Mouse (Mus musculus) forebrain, embryonic 16.5 days (tissue): Measurements from ENCODE around the gene B4galnt3. TPM values are rescaled to one million over a fixed set of nuclear protein-coding genes. Genes with fewer than 3 reads are reported as not detected.

ENCODE experiments used
- ATAC-seq: fragments of 200-750 bp; cut with Nextera tagmentation; 2 replicates; pipeline ENCODE4 v1.8.0; 2017; ENCODE audit warnings: mild to moderate bottlenecking, moderate library complexity
- H3K27ac ChIP-seq: fragments of 300-500 bp; sonication (generic); 2 replicates; pipeline ENCODE4 v1.5.1; 2014; ENCODE audit warnings: low read length, control low read depth
- H3K27me3 ChIP-seq: fragments of 300-500 bp; sonication (generic); replicated peaks from 2 replicates; pipeline ENCODE4 v1.6.1; 2014; ENCODE audit warnings: low read length; ENCODE audit not compliant: control insufficient read depth, insufficient read depth
- H3K36me3 ChIP-seq: fragments of 300-500 bp; sonication (generic); 2 replicates; pipeline ENCODE4 v1.6.1; 2014; ENCODE audit not compliant: control insufficient read depth, insufficient read depth
- H3K4me1 ChIP-seq: fragments of 300-500 bp; sonication (generic); replicated peaks from 2 replicates; pipeline ENCODE4 v1.6.1; 2014; ENCODE audit warnings: low read length; ENCODE audit not compliant: control insufficient read depth, insufficient read depth
- H3K4me2 ChIP-seq: fragments of 300-500 bp; sonication (generic); 2 replicates; pipeline ENCODE4 v1.6.1; 2014; ENCODE audit warnings: mild to moderate bottlenecking, low read length, control low read depth
- H3K4me3 ChIP-seq: fragments of 300-500 bp; sonication (generic); replicated peaks from 2 replicates; pipeline ENCODE4 v1.5.1; 2014; ENCODE audit warnings: mild to moderate bottlenecking, low read length, control low read depth
- H3K9ac ChIP-seq: fragments of 300-500 bp; sonication (generic); replicated peaks from 2 replicates; pipeline ENCODE4 v1.6.1; 2014; ENCODE audit warnings: low read depth, low read length, control low read depth
- H3K9me3 ChIP-seq: fragments of 300-500 bp; sonication (generic); 2 replicates; pipeline ENCODE4 v1.6.1; 2016; ENCODE audit warnings: low read length; ENCODE audit not compliant: control insufficient read depth
- WGBS: fragments of 180-500 bp; shearing (Covaris S2); extraction: QIAGEN DNeasy Blood & Tissue Kit; methylation state at CpG from one replicate; pipeline ENCODE4 v1.1.7; 2014; 5-methylcytosine and 5-hydroxymethylcytosine counted together
- polyA plus RNA-seq: library from polyadenylated mRNA; unstranded; fragments of >200 nt; fragmentation: Nextera tagmentation; extraction: Ambion mirVana; gene quantifications from 2 replicates; pipeline ENCODE4 v1.2.1, GENCODE M21; 2015

B4galnt3 gene
- polyA plus RNA-seq, 1 experiment from 2014 or later, result 0.24 TPM

DNA sequence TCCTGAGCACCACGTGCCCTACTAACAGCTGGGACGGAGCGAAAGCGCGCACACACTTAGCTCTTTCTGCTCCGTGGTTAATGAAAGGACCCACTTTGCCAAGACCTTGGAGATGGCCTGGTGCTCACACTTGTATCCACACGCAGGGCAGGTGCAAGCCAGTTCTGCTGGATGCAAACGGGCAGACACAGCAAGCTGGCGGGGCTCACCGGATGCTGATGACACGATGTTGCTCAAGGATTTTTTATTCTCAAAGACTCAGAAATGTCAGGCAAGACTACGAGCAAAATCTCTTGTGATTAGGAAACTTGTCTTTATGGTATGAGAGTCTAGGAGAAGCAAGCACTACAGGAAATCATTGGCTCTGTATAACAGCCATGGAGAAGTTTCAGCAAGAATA is 52.9 kb downstream of the B4galnt3 start:
- no peak overlapping the region for H3K4me2 ChIP-seq
- H3K27ac ChIP-seq, result no peak overlapping the region
- H3K9me3 ChIP-seq, result no peaks in the 10 kb centered on the region
- H3K27me3 ChIP-seq, result no peaks in the 10 kb centered on the region
- no peak overlapping the region for H3K4me3 ChIP-seq
- H3K36me3 ChIP-seq, result no peaks in the 10 kb centered on the region
- no peak overlapping the region for H3K9ac ChIP-seq
- WGBS, result 86% methylated on average over 12 of the region's 12 CpGs
- H3K4me1 ChIP-seq, result no peaks in the 10 kb centered on the region
- no peak for ATAC-seq

DNA sequence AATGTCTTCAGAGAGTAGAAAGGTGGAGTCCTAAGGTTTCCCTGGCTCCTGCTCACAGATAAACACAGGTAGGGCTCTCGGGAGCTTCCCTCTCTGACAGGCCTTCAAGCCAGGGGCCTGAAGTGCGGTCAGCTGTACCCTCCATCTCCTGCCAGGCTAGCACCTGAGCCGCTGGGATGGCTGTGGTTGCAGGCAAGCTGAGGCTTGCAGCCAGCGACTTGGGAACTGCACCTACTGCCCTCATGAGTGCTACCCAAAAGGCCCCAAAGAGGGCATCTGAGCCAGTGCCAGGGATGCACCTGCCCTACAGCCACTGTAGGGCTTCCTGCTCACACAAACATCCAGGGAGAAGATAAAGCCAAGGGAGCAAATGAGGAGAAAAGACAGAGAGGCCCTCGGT is 53.9 kb downstream of the B4galnt3 start:
- H3K4me1 ChIP-seq, result no peaks in the 10 kb centered on the region
- no peaks in the 10 kb centered on the region for H3K27me3 ChIP-seq
- H3K27ac ChIP-seq, result no peak overlapping the region
- no peak overlapping the region for H3K4me3 ChIP-seq
- no peaks in the 10 kb centered on the region for H3K36me3 ChIP-seq
- no peak for ATAC-seq
- H3K9me3 ChIP-seq, result no peaks in the 10 kb centered on the region
- no peak overlapping the region for H3K9ac ChIP-seq
- WGBS, result 85% methylated on average over 5 of the region's 5 CpGs
- H3K4me2 ChIP-seq, result no peak overlapping the region

DNA sequence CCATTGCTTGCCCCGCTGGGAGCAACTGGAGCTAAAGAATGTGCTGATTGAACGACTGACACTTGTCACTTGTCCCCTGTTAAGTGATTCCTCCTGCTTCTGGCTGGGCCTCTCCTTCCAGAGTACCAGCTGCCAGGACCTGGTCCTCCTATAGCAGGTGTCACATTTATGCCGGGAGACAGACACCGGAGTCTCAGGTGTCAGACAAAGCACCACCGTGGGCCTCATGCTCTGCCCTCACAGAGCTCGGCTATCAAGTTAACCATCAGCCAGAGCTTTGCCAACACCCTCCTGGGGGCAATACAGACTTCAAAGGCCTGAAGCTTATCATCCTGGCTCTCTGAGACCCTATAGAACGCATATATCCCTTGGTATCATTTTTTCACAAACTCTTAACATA is 58.5 kb downstream of the B4galnt3 start:
- no peaks in the 10 kb centered on the region for H3K4me1 ChIP-seq
- H3K4me3 ChIP-seq, result no peak overlapping the region
- H3K36me3 ChIP-seq, result no peaks in the 10 kb centered on the region
- no peak overlapping the region for H3K27ac ChIP-seq
- H3K9me3 ChIP-seq, result no peaks in the 10 kb centered on the region
- no peaks in the 10 kb centered on the region for H3K27me3 ChIP-seq
- H3K4me2 ChIP-seq, result no peak overlapping the region
- WGBS, result 66% methylated on average over 7 of the region's 7 CpGs
- no peak overlapping the region for H3K9ac ChIP-seq
- ATAC-seq, result no peak

DNA sequence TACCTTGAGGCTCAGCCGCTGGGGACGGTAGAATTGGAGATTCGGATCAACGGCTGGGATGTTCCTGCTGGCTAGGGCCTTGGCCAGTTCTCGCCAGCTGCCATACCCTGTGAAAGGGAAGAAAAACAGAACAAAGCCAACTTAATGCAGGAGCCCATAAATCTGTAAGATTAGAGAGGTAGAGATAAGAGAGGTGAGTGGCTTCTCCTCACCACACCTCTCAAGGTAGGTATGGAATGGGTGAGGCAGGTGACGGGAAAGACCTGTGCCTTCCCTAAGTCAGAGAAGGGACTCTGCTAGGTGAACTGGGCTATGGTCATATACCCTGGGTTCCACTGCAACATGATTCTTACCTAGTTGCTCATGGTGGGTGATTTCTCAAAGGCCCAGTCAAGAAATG is 61.5 kb downstream of the B4galnt3 start:
- no peak for ATAC-seq
- no peaks in the 10 kb centered on the region for H3K4me1 ChIP-seq
- H3K9ac ChIP-seq, result no peak overlapping the region
- no peak overlapping the region for H3K27ac ChIP-seq
- no peak overlapping the region for H3K4me3 ChIP-seq
- H3K36me3 ChIP-seq, result no peaks in the 10 kb centered on the region
- 98% methylated on average over 6 of the region's 6 CpGs for WGBS
- H3K27me3 ChIP-seq, result no peaks in the 10 kb centered on the region
- no peak overlapping the region for H3K4me2 ChIP-seq
- H3K9me3 ChIP-seq, result no peaks in the 10 kb centered on the region

DNA sequence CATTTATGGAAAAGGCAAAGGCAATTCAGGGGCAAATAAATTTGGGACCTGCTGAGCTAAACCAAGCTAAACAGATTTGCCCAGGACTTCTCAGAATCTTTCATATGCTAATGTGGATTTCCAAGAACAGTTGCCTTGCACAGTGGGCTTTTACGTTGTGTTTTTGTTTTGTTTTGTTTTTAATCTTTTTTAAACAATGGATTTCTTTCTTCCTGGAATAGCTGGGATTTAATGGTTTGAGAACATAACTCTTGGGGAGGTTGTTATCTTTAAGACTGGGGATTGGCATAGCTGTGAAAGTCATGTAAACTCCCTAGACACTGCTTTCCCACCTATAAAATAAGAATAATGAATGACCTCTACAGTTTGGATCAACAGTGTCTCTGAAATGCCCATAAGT is 63.9 kb downstream of the B4galnt3 start:
- WGBS, result 4% methylated on average over 1 of the region's 1 CpGs
- H3K4me2 ChIP-seq, result no peak overlapping the region
- H3K9ac ChIP-seq, result no peak overlapping the region
- H3K27me3 ChIP-seq, result no peaks in the 10 kb centered on the region
- no peak for ATAC-seq
- H3K9me3 ChIP-seq, result no peaks in the 10 kb centered on the region
- no peaks in the 10 kb centered on the region for H3K36me3 ChIP-seq
- no peaks in the 10 kb centered on the region for H3K4me1 ChIP-seq
- no peak overlapping the region for H3K4me3 ChIP-seq
- no peak overlapping the region for H3K27ac ChIP-seq

DNA sequence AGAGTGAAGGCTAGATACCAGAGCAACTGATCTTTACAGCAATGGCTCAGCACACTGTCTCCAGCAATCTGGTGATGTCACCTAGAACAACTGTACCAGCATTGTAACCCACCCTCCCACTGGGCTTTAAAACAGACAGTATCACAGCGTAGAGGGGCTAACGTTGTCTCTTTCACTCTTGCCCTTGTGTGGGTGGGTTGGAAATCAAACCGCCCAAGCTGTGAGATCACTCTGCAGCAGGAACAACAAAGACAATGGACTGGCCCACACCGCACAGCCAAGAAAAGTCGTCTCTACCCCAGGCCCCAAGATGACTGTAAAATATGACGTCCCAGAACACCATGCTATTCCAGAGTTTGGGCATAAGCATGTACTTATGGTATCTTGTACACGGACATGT is 64.6 kb downstream of the B4galnt3 start:
- Histone ChIP-seq H3K4me3 (no peak overlapping the region), H3K4me2 (no peak overlapping the region), H3K9me3 (no peaks in the 10 kb centered on the region), H3K27ac (no peak overlapping the region), H3K9ac (no peak overlapping the region), H3K4me1 (no peaks in the 10 kb centered on the region), H3K36me3 (no peaks in the 10 kb centered on the region), H3K27me3 (no peaks in the 10 kb centered on the region)
- 55% methylated on average over 7 of the region's 7 CpGs for WGBS
- no peak for ATAC-seq

DNA sequence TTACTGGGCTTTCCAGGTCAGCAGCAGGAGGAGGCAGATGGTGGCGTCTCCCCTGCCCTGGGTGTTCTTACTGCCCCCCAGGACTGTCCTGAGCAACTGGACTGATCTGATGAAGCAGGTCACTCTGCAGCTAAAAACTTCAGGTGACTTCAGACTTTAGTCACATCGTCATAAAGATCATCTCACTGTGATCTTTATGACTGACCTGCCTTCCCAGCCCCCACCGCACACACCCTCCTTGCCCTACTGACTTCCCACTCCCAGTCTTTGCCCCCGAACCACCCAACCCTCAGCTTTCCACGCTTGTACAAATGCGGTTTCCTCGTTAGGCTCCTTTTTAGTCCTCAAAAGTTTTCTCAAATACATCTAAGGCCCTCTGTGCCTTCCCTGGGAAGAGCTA is 67.3 kb downstream of the B4galnt3 start:
- 73% methylated on average over 7 of the region's 7 CpGs for WGBS
- H3K4me2 ChIP-seq, result no peak overlapping the region

DNA sequence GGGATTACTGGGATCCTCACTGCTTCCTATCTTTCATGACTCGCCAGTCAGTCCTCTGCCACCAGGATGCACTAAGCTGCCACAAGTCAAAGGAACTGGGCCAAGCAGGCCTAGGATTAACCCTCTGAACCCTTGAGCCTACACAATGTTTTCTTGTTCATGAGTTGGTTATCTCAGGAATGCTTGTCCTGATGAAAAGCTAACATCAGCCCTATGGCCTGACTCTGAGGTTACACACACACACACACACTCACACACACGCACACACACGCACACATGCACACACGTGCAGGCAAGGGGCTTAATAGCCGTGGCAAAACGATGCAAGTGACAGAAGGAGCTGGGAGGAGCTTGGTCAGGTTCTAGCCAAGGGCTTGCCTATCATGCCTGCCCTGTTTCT is 69.0 kb downstream of the B4galnt3 start:
- no peaks in the 10 kb centered on the region for H3K9me3 ChIP-seq
- H3K4me1 ChIP-seq, result no peaks in the 10 kb centered on the region
- WGBS, result 81% methylated on average over 6 of the region's 6 CpGs
- H3K27ac ChIP-seq, result no peak overlapping the region
- no peaks in the 10 kb centered on the region for H3K27me3 ChIP-seq
- no peak for ATAC-seq
- H3K4me2 ChIP-seq, result no peak overlapping the region
- H3K36me3 ChIP-seq, result no peaks in the 10 kb centered on the region
- H3K4me3 ChIP-seq, result no peak overlapping the region
- no peak overlapping the region for H3K9ac ChIP-seq

More for the DNA sequence above, 67.3 kb downstream of the B4galnt3 start:
- Histone ChIP-seq H3K4me1 (no peaks in the 10 kb centered on the region), H3K9ac (no peak overlapping the region), H3K27ac (no peak overlapping the region), H3K9me3 (no peaks in the 10 kb centered on the region), H3K36me3 (no peaks in the 10 kb centered on the region), H3K4me3 (no peak overlapping the region), H3K27me3 (no peaks in the 10 kb centered on the region)
- ATAC-seq, result no peak

DNA sequence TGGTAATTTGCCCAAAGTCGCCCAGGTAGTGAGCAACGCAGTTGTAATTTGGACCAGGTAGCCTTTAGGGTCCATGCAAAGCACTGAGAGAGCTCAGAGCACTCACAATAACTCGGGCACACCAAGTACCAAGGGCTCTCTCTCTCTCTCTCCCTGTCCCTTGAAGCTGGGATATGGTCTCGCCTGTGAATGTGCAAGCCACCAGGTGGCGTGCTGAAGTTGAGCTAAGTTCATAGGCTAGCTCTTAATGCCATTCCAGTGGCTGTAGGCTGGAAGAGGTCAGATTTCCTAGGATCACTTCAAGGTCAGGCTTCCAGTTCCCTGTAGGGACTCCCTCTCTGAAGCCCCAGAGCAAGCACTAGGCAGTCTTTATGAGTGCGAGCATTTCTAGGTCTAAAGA is 71.7 kb downstream of the B4galnt3 start:
- Histone ChIP-seq H3K4me1 (no peaks in the 10 kb centered on the region), H3K27me3 (no peaks in the 10 kb centered on the region), H3K9ac (no peak overlapping the region), H3K4me2 (no peak overlapping the region), H3K9me3 (no peaks in the 10 kb centered on the region), H3K36me3 (no peaks in the 10 kb centered on the region), H3K4me3 (no peak overlapping the region), H3K27ac (no peak overlapping the region)
- ATAC-seq, result no peak
- WGBS, result 30% methylated on average over 6 of the region's 6 CpGs

DNA sequence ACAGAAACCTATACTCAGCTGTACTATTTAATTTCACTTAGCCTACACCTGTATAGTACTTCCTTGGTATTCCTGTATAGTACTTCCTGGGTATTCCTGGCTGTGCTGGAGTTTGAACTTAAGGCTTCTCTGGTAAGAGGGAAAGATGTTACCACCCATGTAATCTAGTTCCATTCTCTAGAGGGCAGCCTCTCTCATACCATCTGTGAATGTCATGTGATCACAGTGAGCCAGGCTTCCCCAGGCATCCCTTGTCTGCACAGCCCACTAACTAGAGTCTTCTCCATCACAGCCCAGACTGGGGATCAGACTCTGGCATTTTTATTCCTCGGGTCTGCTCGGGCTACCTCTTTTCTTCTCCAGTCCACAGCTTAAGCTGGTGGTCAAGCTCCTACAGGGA is 75.1 kb downstream of the B4galnt3 start:
- Histone ChIP-seq H3K4me1 (no peaks in the 10 kb centered on the region), H3K4me2 (no peak overlapping the region), H3K27ac (no peak overlapping the region), H3K36me3 (no peaks in the 10 kb centered on the region), H3K27me3 (no peaks in the 10 kb centered on the region), H3K9me3 (no peaks in the 10 kb centered on the region), H3K4me3 (no peak overlapping the region), H3K9ac (no peak overlapping the region)
- 80% methylated on average over 2 of the region's 2 CpGs for WGBS
- no peak for ATAC-seq
